Mouse (Mus musculus): ENCODE data around the gene Tbx2.

Tbx2 gene

GRCm38 (mm10) chr11:85887801-85888450 lies 55.6 kb downstream of the Tbx2 start:
- CTCF ChIA-PET, result no interaction called here

- CTCF ChIA-PET, result no interaction called here
Measured at GRCm38 (mm10) chr11:85888451-85888961, 56.2 kb downstream of the Tbx2 start.

- CTCF ChIA-PET, result no interaction called here
Measured at GRCm38 (mm10) chr11:85889056-85889729, 56.8 kb downstream of the Tbx2 start.

GRCm38 (mm10) chr11:85889730-85890562 lies 57.6 kb downstream of the Tbx2 start:
- CTCF ChIA-PET, result interaction anchor here (0.7 kb wide), 1 partner anchor 337 kb away, joined by 3 read pairs; no protein-coding TSS in a partner anchor

GRCm38 (mm10) chr11:85890563-85890845 lies 58.2 kb downstream of the Tbx2 start:
- CTCF ChIA-PET, result interaction anchor here (0.7 kb wide), 1 partner anchor 336 kb away, joined by 3 read pairs; no protein-coding TSS in a partner anchor

- CTCF ChIA-PET, result interaction anchor here (0.5 to 0.7 kb wide), 2 partner anchors 336 to 1611 kb away, joined by 3 to 23 read pairs; no protein-coding TSS in a partner anchor
Measured at GRCm38 (mm10) chr11:85891010-85891691, 58.8 kb downstream of the Tbx2 start.
